Mouse (Mus musculus) hindbrain, embryonic 12.5 days (tissue): Measurements from ENCODE around the gene Bsdc1. TPM values are rescaled to one million over a fixed set of nuclear protein-coding genes. Genes with fewer than 3 reads are reported as not detected.

ENCODE experiments used
- ATAC-seq: fragments of 200-750 bp; cut with Nextera tagmentation; 2 replicates; pipeline ENCODE4 v1.8.0; 2017; ENCODE audit warnings: moderate TSS enrichment; ENCODE audit not compliant: low FRiP score
- H3K27ac ChIP-seq: fragments of 300-500 bp; sonication (generic); 2 replicates; pipeline ENCODE4 v1.5.1; 2016; ENCODE audit warnings: mild to moderate bottlenecking
- H3K27me3 ChIP-seq: fragments of 300-500 bp; sonication (generic); 2 replicates; pipeline ENCODE4 v1.6.1; 2016; ENCODE audit warnings: mild to moderate bottlenecking
- H3K36me3 ChIP-seq: fragments of 300-500 bp; sonication (generic); 2 replicates; pipeline ENCODE4 v1.6.1; 2016; ENCODE audit warnings: mild to moderate bottlenecking
- H3K4me1 ChIP-seq: fragments of 300-500 bp; sonication (generic); 2 replicates; pipeline ENCODE4 v1.6.1; 2016
- H3K4me2 ChIP-seq: fragments of 300-500 bp; sonication (generic); replicated peaks from 2 replicates; pipeline ENCODE4 v1.6.1; 2016; ENCODE audit warnings: mild to moderate bottlenecking
- H3K4me3 ChIP-seq: fragments of 300-500 bp; sonication (generic); 2 replicates; pipeline ENCODE4 v1.5.1; 2016; ENCODE audit warnings: mild to moderate bottlenecking
- H3K9ac ChIP-seq: fragments of 300-500 bp; sonication (generic); 2 replicates; pipeline ENCODE4 v1.6.1; 2016; ENCODE audit warnings: mild to moderate bottlenecking, moderate library complexity
- H3K9me3 ChIP-seq: fragments of 300-500 bp; sonication (generic); replicated peaks from 2 replicates; pipeline ENCODE4 v1.6.1; 2016; ENCODE audit warnings: mild to moderate bottlenecking
- WGBS: fragments of 180-500 bp; shearing (Covaris S2); methylation state at CpG from one replicate; pipeline ENCODE4 v1.1.7; 2016; 5-methylcytosine and 5-hydroxymethylcytosine counted together
- polyA plus RNA-seq: library from polyadenylated mRNA; unstranded; fragments of >200 nt; fragmentation: Nextera tagmentation; extraction: Ambion mirVana; gene quantifications from 2 replicates; pipeline ENCODE4 v1.2.1, GENCODE M21; 2016

The Bsdc1 gene
- polyA plus RNA-seq, 1 experiment from 2014 or later = 33.0 TPM

DNA sequence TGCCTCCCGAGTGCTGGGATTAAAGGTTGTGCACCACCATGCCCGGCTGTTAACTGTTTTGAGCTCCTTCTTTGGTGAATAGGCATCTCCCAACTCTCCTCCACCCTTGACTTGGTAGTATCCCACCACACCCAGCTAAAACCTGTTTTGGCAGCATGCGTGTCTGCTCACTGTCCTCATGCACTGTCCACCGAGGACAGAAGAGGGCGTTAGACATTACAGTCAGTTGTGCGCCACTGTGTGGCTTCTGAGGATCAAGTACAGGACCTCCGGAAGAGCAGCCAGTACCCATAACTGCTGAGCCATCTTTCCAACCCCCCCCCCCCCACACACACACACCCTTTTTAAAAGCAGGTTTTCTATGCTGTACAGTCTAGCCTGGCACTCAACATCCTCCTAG is 33.3 kb downstream of the Bsdc1 start:
- no peak overlapping the region for H3K27ac ChIP-seq
- no peaks in the 10 kb centered on the region for H3K9me3 ChIP-seq
- H3K36me3 ChIP-seq = no peaks in the 10 kb centered on the region
- H3K27me3 ChIP-seq = peaks cover 30% of the 10 kb centered on the region
- ATAC-seq = no peak
- no peak overlapping the region for H3K4me3 ChIP-seq
- H3K9ac ChIP-seq = no peak overlapping the region
- peaks cover 30% of the 10 kb centered on the region for H3K4me1 ChIP-seq
- H3K4me2 ChIP-seq = no peak overlapping the region
- WGBS = 76% methylated on average over 7 of the region's 7 CpGs

DNA sequence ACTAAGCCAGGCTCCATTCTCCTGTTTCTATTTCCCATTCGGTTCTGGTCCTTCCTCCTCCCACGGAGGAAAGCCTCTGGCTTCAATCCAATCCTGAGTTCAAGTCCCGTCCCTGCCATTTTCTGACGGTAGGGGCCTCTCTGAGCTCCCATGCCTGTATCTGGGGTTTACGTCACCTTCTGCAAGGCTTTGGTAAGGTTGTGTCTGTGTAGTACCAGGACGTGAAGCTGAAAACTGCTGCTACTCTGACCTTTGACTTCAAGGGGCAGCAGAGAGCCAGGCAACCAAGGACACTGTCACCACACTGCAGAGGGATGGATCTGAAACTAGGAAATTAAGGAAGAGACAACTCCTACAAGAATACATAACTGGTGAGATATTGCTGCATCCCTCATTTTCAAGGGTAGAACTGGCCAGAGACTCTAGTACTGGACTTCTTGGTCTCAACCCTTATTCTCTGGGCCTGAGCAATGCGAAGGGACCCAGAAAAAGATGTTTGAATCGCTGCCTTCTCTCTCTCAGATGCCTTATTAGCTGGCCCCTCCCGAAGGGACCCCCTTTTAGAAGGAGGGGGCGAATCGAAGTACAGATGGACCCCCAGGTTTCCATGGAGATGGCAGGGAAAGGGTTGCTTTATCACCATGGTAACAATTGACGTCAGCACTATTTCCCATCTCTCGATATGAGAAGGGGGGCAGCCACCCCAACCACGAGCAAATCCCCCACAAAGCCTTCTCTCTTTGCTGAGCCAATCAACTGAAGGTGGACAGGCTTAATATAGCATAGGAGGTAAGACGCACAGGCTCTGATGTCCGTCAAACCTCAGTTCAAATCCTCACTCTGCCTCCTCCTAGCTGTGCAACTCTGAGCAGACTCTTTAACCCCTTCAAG is 34.5 kb downstream of the Bsdc1 start:
- Histone ChIP-seq H3K9me3 (no peaks in the 10 kb centered on the region), H3K36me3 (no peaks in the 10 kb centered on the region), H3K4me1 (peaks cover 26% of the 10 kb centered on the region), H3K27me3 (peaks cover 18% of the 10 kb centered on the region), H3K4me2 (peak overlapping the region; percentile 26), H3K27ac (peak overlapping the region; percentile 14), H3K4me3 (no peak overlapping the region), H3K9ac (no peak overlapping the region)
- 26% methylated on average over 16 of the region's 16 CpGs for WGBS
- 0 out of 2 replicates have a peak, but pooled peaks have one; percentile 14 for ATAC-seq

DNA sequence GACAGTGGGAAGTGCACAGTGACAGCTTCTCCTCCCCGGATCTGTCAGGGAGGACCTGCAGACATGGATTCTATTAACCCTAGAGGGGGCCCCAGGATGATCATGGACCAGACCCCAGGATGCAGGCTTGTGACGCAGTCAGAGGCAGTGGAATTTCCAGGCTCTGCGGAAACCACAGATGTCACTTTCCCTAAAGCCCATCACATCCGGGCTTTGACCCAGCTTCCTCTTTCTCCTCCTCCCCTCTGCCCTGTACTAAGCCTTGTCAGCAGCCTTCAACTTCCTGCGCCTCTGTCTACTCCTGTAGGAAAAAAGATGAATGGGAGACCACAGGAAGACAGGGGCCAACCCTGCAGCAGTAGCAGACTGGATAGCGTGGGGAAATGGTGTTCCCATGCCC is 35.2 kb downstream of the Bsdc1 start:
- Histone ChIP-seq H3K4me2 (peak overlapping the region; percentile 26), H3K27ac (peak overlapping the region; percentile 14), H3K36me3 (no peaks in the 10 kb centered on the region), H3K4me1 (peaks cover 18% of the 10 kb centered on the region), H3K9me3 (no peaks in the 10 kb centered on the region), H3K9ac (0 out of 2 replicates have a peak overlapping the region, but pooled peaks have one; percentile 15), H3K27me3 (peaks cover 11% of the 10 kb centered on the region), H3K4me3 (no peak overlapping the region)
- ATAC-seq = 0 out of 2 replicates have a peak, but pooled peaks have one; percentile 21
- 36% methylated on average over 6 of the region's 6 CpGs for WGBS

DNA sequence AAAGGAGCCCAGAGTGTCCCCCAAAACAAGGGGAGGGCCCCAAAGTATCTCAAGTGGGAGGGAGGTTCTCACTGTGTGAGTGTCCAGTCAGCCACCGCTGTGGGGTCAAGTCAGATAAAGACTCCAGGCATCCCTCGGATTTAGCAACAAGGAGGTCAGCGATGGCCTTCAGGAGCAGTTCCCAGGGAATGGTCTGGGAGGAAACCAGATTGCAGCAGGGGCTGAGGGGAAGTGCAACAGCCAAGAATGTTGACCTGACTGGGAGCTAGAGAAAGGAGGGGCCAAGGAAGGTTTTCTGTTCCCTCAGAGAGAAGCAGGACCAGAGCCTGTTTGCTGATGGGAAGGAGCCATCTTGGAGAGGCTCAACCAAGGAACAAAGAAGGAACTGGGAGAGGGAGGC is 37.6 kb downstream of the Bsdc1 start:
- no peak overlapping the region for H3K4me2 ChIP-seq
- H3K9ac ChIP-seq = no peak overlapping the region
- no peaks in the 10 kb centered on the region for H3K9me3 ChIP-seq
- H3K4me3 ChIP-seq = no peak overlapping the region
- H3K4me1 ChIP-seq = peaks cover 15% of the 10 kb centered on the region
- no peak overlapping the region for H3K27ac ChIP-seq
- H3K36me3 ChIP-seq = no peaks in the 10 kb centered on the region
- peaks cover 4% of the 10 kb centered on the region; the same call in 1 of the 2 replicates for H3K27me3 ChIP-seq
- WGBS = 70% methylated on average over 3 of the region's 3 CpGs
- no peak for ATAC-seq

DNA sequence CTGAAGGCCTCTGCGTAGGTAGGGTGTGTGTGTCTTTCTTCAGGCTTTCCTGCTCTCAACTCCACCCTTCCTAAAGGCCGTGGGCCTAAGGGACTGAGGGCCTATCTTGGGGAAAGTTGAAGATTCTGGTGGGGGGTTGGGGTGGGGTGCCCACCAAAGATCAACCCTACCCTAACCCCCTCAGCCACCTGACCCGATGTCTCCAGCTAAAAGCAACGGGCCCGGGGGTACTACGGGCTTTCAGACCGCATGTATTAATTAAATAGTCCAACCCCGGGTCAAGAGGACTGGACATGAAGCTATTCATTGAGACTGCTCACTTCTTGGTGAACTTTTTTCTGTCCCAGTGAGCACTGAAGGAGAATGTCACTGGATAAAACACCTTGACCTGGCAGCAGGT is 38.6 kb downstream of the Bsdc1 start:
- Histone ChIP-seq H3K4me1 (peaks cover 15% of the 10 kb centered on the region), H3K27me3 (peaks cover 4% of the 10 kb centered on the region; the same call in 1 of the 2 replicates), H3K27ac (peak overlapping the region; percentile 74; the same call in 1 of the 2 replicates), H3K9me3 (no peaks in the 10 kb centered on the region), H3K4me2 (peak overlapping the region; percentile 73), H3K36me3 (no peaks in the 10 kb centered on the region), H3K9ac (no peak overlapping the region), H3K4me3 (peak overlapping the region; percentile 45)
- 84% methylated on average over 8 of the region's 8 CpGs for WGBS
- no peak for ATAC-seq

DNA sequence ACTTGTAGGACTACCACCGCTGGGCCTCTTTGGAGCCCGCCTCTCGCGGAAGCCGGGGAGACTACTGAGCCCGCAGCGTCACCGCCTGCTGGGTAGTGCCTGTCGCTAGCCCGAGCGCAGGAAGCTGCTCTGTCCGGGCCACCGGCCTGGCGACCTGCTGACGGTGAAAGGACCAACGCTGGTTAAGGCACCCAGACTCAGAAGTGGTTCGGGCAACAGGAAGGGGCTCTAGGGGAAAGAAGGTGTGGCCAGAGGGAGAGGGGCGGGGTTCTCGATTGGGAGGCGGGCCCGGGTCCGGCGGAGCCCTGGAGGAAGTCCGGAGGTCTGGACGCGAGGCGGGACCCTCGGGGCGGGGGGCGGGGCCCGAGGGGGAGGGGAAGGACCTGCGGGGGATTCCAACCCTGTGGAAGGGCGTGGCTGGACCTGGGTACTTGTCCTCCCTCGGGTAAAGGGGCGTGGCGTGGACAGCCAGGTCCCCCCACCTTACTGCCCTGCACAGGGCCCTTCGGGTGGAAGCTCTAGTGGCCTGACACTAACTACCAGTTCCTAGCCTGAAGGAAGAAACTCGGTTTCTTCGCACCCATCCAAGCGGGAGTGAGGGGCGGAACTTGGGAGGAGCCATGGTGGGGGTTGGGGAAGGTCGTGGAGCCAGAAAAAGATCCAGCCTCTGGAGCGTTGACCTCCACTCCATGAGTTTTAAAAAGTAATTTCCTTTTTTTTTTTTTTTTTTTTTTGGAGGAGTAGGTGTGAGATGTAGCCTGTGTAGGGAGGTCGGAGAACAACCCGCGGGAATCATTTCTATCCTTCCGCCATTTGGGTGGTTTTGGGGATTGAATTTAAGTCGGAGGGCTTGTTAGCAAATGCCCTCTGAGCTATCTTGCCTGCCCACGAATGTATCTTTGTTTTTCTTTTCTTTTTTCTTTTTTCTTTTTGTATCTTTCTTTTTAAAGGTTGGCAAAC is 39.5 kb downstream of the Bsdc1 start:
- peak overlapping the region; percentile 74 for H3K27ac ChIP-seq
- H3K9me3 ChIP-seq = no peaks in the 10 kb centered on the region
- peak overlapping the region; percentile 73 for H3K4me2 ChIP-seq
- WGBS = 1% methylated on average over 49 of the region's 49 CpGs
- H3K36me3 ChIP-seq = no peaks in the 10 kb centered on the region
- H3K9ac ChIP-seq = peak overlapping the region; percentile 61
- H3K4me3 ChIP-seq = peak overlapping the region; percentile 45
- H3K4me1 ChIP-seq = peaks cover 12% of the 10 kb centered on the region
- H3K27me3 ChIP-seq = peaks cover 4% of the 10 kb centered on the region; the same call in 1 of the 2 replicates
- ATAC-seq = peak; percentile 71

DNA sequence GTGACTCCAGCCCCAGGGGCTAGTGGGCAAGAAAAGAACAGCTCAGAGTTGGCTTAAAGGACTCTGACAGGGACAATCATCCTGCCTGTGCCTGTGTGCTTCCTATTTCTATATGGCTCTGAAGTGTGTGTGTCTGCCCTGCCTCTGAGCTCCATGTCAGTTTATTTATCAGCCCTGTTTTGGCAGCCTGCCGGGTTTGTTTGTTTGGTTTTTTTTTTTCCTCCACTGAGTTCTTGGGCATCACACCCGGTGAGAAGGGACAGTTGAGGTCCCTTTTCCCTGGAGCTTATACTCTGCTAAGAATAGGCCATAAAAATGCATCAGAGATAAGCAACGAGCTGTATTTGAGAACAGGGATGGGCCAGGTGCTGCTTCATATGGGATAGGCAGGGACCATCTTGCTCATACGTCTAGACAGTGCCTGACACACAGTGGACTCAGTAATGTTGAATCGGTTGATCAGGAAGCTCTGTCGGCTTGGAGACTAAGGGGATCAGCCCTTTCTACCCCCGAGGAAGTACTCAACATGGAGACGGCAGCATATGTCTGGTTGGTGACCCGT is 41.0 kb downstream of the Bsdc1 start:
- no peak overlapping the region for H3K4me2 ChIP-seq
- no peak for ATAC-seq
- no peaks in the 10 kb centered on the region for H3K9me3 ChIP-seq
- H3K4me1 ChIP-seq = no peaks in the 10 kb centered on the region
- H3K27me3 ChIP-seq = peaks cover 4% of the 10 kb centered on the region; the same call in 1 of the 2 replicates
- H3K27ac ChIP-seq = no peak overlapping the region
- no peaks in the 10 kb centered on the region for H3K36me3 ChIP-seq
- no peak overlapping the region for H3K4me3 ChIP-seq
- no peak overlapping the region for H3K9ac ChIP-seq
- 79% methylated on average over 9 of the region's 9 CpGs for WGBS

DNA sequence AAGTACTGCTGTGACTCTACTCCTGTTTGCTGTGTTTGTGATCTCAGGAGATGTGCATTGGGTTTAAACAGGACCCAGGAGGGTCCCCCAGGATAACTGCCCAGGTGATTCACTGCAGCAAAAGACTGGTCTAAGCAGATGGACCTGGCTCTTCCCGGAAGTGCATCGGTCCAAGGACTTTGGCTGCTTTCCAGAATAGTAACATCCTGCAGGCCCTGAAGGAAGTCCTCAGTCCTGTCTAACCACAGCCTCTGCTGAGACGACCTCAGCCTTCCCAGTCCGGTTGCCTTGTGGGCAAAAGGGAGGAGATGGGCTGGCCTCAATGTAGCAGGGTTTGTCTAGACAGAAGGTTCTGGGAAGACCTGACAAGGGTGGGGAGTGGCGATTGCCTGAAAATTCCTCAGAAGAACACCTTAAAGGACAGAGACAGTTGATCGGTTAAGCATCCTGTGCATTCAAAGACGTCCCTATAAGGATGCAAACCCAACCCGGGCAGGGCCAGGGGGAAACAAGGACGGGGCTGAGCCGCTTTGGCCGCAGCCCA is 41.6 kb downstream of the Bsdc1 start:
- Histone ChIP-seq H3K27ac (no peak overlapping the region), H3K9ac (0 out of 2 replicates have a peak overlapping the region, but pooled peaks have one; percentile 1), H3K36me3 (no peaks in the 10 kb centered on the region), H3K27me3 (peaks cover 4% of the 10 kb centered on the region; the same call in 1 of the 2 replicates), H3K4me3 (no peak overlapping the region), H3K4me1 (no peaks in the 10 kb centered on the region), H3K4me2 (no peak overlapping the region), H3K9me3 (no peaks in the 10 kb centered on the region)
- no peak for ATAC-seq
- WGBS = 81% methylated on average over 11 of the region's 11 CpGs

DNA sequence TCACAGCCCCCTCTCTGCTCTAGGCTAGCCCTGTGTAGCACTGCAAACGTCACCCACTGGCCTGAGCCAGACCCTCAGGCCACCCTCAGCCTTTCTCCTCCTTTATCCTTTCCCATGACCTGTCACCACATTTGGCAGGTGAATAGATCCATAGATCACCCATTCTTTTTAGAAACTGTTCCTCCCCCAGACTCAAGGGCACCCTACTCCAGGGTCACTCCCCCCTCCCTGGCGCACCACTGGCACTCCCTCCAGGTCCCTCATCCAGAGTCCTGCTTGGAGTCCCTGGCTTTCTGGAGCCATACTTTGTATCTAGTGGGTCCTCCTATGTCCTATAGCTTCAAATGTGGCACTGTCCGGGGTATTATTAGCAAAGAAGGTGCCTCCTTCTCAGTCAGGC is 44.1 kb downstream of the Bsdc1 start:
- Histone ChIP-seq H3K9ac (no peak overlapping the region), H3K9me3 (no peaks in the 10 kb centered on the region), H3K4me2 (no peak overlapping the region), H3K27me3 (peaks cover 4% of the 10 kb centered on the region; the same call in 1 of the 2 replicates), H3K27ac (no peak overlapping the region), H3K36me3 (no peaks in the 10 kb centered on the region), H3K4me1 (peaks cover 14% of the 10 kb centered on the region), H3K4me3 (no peak overlapping the region)
- no peak for ATAC-seq
- 74% methylated on average over 3 of the region's 3 CpGs for WGBS

DNA sequence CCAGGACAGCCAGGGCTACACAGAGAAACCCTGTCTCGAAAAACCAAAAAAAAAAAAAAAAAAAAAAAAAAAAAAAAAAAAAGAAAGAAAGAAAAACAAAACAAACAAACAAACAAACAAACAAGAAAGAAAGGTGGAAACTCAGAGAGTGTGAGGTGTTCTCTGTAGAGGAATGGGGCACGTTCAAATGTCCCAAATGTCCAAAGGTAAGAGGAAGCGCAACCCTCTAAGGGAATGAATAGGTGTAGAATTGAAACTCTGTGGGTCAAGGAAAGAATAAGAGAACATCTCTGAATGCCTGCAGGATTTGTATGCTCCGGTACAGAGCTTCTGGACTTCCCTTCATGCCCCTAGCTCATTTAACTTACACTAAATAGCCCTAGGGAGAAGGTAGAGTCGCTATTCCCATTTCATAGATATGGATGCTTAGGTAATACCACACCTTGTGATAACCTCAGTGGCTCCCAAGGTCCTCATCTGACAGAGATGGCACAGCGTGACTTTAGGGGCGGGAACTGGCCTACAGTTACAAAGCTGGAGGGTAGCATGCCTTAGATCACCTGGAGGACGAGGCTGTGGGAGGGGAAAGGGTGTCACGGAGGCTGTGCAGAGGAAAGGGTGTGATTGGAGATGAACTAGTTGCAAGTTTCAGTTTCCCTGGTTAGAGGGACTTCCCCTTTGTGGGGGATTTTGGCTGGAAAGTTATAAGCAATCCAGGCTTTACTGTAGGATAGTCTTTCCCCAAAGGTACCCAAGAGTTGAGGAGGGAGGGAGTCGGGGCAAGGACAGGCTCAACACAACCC is 46.3 kb downstream of the Bsdc1 start:
- 67% methylated on average over 9 of the region's 10 CpGs for WGBS

DNA sequence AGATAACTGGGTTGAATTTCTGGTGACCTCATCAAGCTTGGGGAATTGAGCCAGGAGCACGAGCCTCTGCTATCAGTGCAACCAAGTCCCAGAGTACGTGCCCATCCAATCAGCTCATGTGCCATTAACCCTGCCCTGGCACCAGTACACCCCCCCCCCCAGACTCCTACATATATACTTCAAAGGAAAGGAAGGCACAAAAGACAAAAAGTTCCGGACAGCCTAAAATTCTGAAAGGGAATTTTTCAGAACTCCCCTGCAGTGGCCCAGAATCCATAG is 46.8 kb downstream of the Bsdc1 start:
- Histone ChIP-seq H3K27ac (no peak overlapping the region), H3K4me1 (peaks cover 40% of the 10 kb centered on the region), H3K4me3 (no peak overlapping the region), H3K9me3 (no peaks in the 10 kb centered on the region), H3K36me3 (no peaks in the 10 kb centered on the region), H3K27me3 (no peaks in the 10 kb centered on the region), H3K9ac (no peak overlapping the region), H3K4me2 (no peak overlapping the region)
- WGBS = 86% methylated on average over 3 of the region's 3 CpGs
- ATAC-seq = no peak

More for the DNA sequence above, 46.3 kb downstream of the Bsdc1 start:
- H3K9me3 ChIP-seq = no peaks in the 10 kb centered on the region
- no peak overlapping the region for H3K27ac ChIP-seq
- ATAC-seq = no peak
- no peaks in the 10 kb centered on the region for H3K27me3 ChIP-seq
- H3K4me1 ChIP-seq = peaks cover 34% of the 10 kb centered on the region
- no peak overlapping the region for H3K4me3 ChIP-seq
- H3K36me3 ChIP-seq = no peaks in the 10 kb centered on the region
- H3K4me2 ChIP-seq = no peak overlapping the region
- no peak overlapping the region for H3K9ac ChIP-seq
